Mouse (Mus musculus): ENCODE measurements around the gene Gm9508. TPM values are rescaled to one million over a fixed set of nuclear protein-coding genes. Genes with fewer than 3 reads are reported as not detected.

The Gm9508 gene
- polyA plus RNA-seq (2017; shearing (Covaris generic)): not detected

GRCm38 (mm10) chr10:77697133-77697532, at the start of gene Gm9508:
Gene Gm9508 (minus strand): TSS chr10:77697233.

GRCm38 (mm10) chr10:77741924-77742688, 45.1 kb upstream of the Gm9508 start, which contains the start of gene Gm18596:
Gene Gm18596 (minus strand): TSS chr10:77742638.

GRCm38 (mm10) chr10:77726186-77726585, 29.2 kb upstream of the Gm9508 start, which contains the start of gene Gm10100:
Gene Gm10100 (plus strand): TSS chr10:77726486.

GRCm38 (mm10) chr10:77720299-77720698, 23.3 kb upstream of the Gm9508 start, which contains the start of gene Krtap12-1:
Gene Krtap12-1 (plus strand): TSS chr10:77720599.

GRCm38 (mm10) chr10:77715507-77715906, 18.5 kb upstream of the Gm9508 start, which contains the start of gene Gm10142:
Gene Gm10142 (plus strand): TSS chr10:77715807.

GRCm38 (mm10) chr10:77711157-77711556, 14.1 kb upstream of the Gm9508 start, which contains the start of gene Gm10024:
Gene Gm10024 (plus strand): TSS chr10:77711457.

GRCm38 (mm10) chr10:77706326-77706725, 9.3 kb upstream of the Gm9508 start, which contains the start of gene Gm10272:
Gene Gm10272 (plus strand): TSS chr10:77706626.

GRCm38 (mm10) chr10:77690356-77690807, 6.7 kb downstream of the Gm9508 start, which contains the start of gene Gm19402:
Gene Gm19402 (minus strand): TSS chr10:77690757.

GRCm38 (mm10) chr10:77685895-77686664, 11.0 kb downstream of the Gm9508 start, which contains the start of gene Tspear:
Gene Tspear (plus strand): TSS chr10:77686569.

Other genes with a start within 250 kb of the Gm9508 start
- 41.4 TPM for gene Fam207a, start 181.4 kb downstream of the Gm9508 start, polyA plus RNA-seq (2017; shearing (Covaris generic))
- 605 TPM for gene Itgb2, start 167.0 kb downstream of the Gm9508 start, polyA plus RNA-seq (2017; shearing (Covaris generic))
- gene Pttg1ip, start 115.5 kb downstream of the Gm9508 start, polyA plus RNA-seq (2017; shearing (Covaris generic)): 129 TPM
- gene Sumo3, start 91.1 kb downstream of the Gm9508 start, polyA plus RNA-seq (2017; shearing (Covaris generic)): 129 TPM
- not detected for gene Gm49325, start 91.0 kb downstream of the Gm9508 start, polyA plus RNA-seq (2017; shearing (Covaris generic))
- 62.1 TPM for gene Ube2g2, start 75.0 kb downstream of the Gm9508 start, polyA plus RNA-seq (2017; shearing (Covaris generic))
- gene Tspear, start 10.7 kb downstream of the Gm9508 start, polyA plus RNA-seq (2017; shearing (Covaris generic)): 0.87 TPM
- not detected for gene Gm19402, start 6.5 kb downstream of the Gm9508 start, polyA plus RNA-seq (2017; shearing (Covaris generic))
- not detected for gene Gm10272, start 9.4 kb upstream of the Gm9508 start, polyA plus RNA-seq (2017; shearing (Covaris generic))
- gene Gm10024, start 14.2 kb upstream of the Gm9508 start, polyA plus RNA-seq (2017; shearing (Covaris generic)): not detected
- gene Gm10142, start 18.6 kb upstream of the Gm9508 start, polyA plus RNA-seq (2017; shearing (Covaris generic)): not detected
- gene Krtap12-1, start 23.4 kb upstream of the Gm9508 start, polyA plus RNA-seq (2017; shearing (Covaris generic)): not detected
- gene Gm10100, start 29.3 kb upstream of the Gm9508 start, polyA plus RNA-seq (2017; shearing (Covaris generic)): not detected
- gene Gm18596, start 45.4 kb upstream of the Gm9508 start, polyA plus RNA-seq (2017; shearing (Covaris generic)): not detected
- not detected for gene Gm9736, start 54.1 kb upstream of the Gm9508 start, polyA plus RNA-seq (2017; shearing (Covaris generic))
- not detected for gene Gm3233, start 62.4 kb upstream of the Gm9508 start, polyA plus RNA-seq (2017; shearing (Covaris generic))
- gene Gm3238, start 74.1 kb upstream of the Gm9508 start, polyA plus RNA-seq (2017; shearing (Covaris generic)): not detected
- not detected for gene Gm7138, start 79.7 kb upstream of the Gm9508 start, polyA plus RNA-seq (2017; shearing (Covaris generic))
- gene Gm3250, start 85.3 kb upstream of the Gm9508 start, polyA plus RNA-seq (2017; shearing (Covaris generic)): not detected
- not detected for gene Gm7137, start 91.0 kb upstream of the Gm9508 start, polyA plus RNA-seq (2017; shearing (Covaris generic))
- gene Gm9639, start 97.8 kb upstream of the Gm9508 start, polyA plus RNA-seq (2017; shearing (Covaris generic)): not detected
- not detected for gene Gm19668, start 101.9 kb upstream of the Gm9508 start, polyA plus RNA-seq (2017; shearing (Covaris generic))
- gene Gm9507, start 114.6 kb upstream of the Gm9508 start, polyA plus RNA-seq (2017; shearing (Covaris generic)): not detected
- gene Gm2696, start 117.4 kb upstream of the Gm9508 start, polyA plus RNA-seq (2017; shearing (Covaris generic)): not detected
- gene Krtap10-4, start 129.9 kb upstream of the Gm9508 start, polyA plus RNA-seq (2017; shearing (Covaris generic)): not detected
- gene Krtap10-10, start 138.7 kb upstream of the Gm9508 start, polyA plus RNA-seq (2017; shearing (Covaris generic)): not detected
- gene Gm36176, start 149.6 kb upstream of the Gm9508 start, polyA plus RNA-seq (2017; shearing (Covaris generic)): not detected
- not detected for gene Gm10318, start 155.6 kb upstream of the Gm9508 start, polyA plus RNA-seq (2017; shearing (Covaris generic))
- gene Gm3285, start 164.7 kb upstream of the Gm9508 start, polyA plus RNA-seq (2017; shearing (Covaris generic)): not detected
- gene Lrrc3, start 205.3 kb upstream of the Gm9508 start, polyA plus RNA-seq (2017; shearing (Covaris generic)): not detected